Mouse (Mus musculus) heart, embryonic 13.5 days (tissue): ENCODE measurements around the gene Acad12. TPM values are rescaled to one million over a fixed set of nuclear protein-coding genes. Genes with fewer than 3 reads are reported as not detected.

Source experiments
- polyA plus RNA-seq: library from polyadenylated mRNA; unstranded; fragments of >200 nt; fragmentation: Nextera tagmentation; extraction: Ambion mirVana; gene quantifications from 2 replicates; pipeline ENCODE4 v1.2.1, GENCODE M21; 2015

Gene Acad12
- polyA plus RNA-seq, 1 experiment from 2014 or later: 5.1 TPM

Other genes with a start within 250 kb of the Acad12 start
- 69.5 and 76.5 TPM in 2 replicates for gene Trafd1, start 233.3 kb downstream of the Acad12 start, polyA plus RNA-seq
- gene Naa25, start 221.0 kb downstream of the Acad12 start, polyA plus RNA-seq: 30.4 and 34.7 TPM in 2 replicates
- 3.9 TPM in 2 replicates for gene Tmem116, start 167.0 kb downstream of the Acad12 start, polyA plus RNA-seq
- 146 and 160 TPM in 2 replicates for gene Erp29, start 166.4 kb downstream of the Acad12 start, polyA plus RNA-seq
- 0.09 TPM in 1 of 2 replicates, not detected in the other for gene Adam1b, start 115.5 kb downstream of the Acad12 start, polyA plus RNA-seq
- 1.2 and 1.3 TPM in 2 replicates for gene Adam1a, start 73.5 kb downstream of the Acad12 start, polyA plus RNA-seq
- not detected in 2 replicates for gene Gm42878, start 73.5 kb downstream of the Acad12 start, polyA plus RNA-seq
- gene Mapkapk5, start 73.0 kb downstream of the Acad12 start, polyA plus RNA-seq: 31.7 and 33.6 TPM in 2 replicates
- 70.7 and 71.8 TPM in 2 replicates for gene Aldh2, start 25.1 kb downstream of the Acad12 start, polyA plus RNA-seq
- gene Acad10, start 41.6 kb upstream of the Acad12 start, polyA plus RNA-seq: 1.7 TPM in 2 replicates
- gene Brap, start 41.6 kb upstream of the Acad12 start, polyA plus RNA-seq: 24.4 and 25.0 TPM in 2 replicates
- 35.4 and 39.6 TPM in 2 replicates for gene Atxn2, start 92.4 kb upstream of the Acad12 start, polyA plus RNA-seq
- 13.3 and 14.7 TPM in 2 replicates for gene Sh2b3, start 218.7 kb upstream of the Acad12 start, polyA plus RNA-seq
- 14.9 and 17.2 TPM in 2 replicates for gene Pheta1, start 230.0 kb upstream of the Acad12 start, polyA plus RNA-seq